Mouse (Mus musculus) spleen, adult 2 months (tissue): Measurements from ENCODE around the gene AC124108.1.

Source experiments
- CTCF ChIP-seq: fragments of 200-500 bp; IDR thresholded peaks from 2 replicates; pipeline ENCODE4 v1.5.1; 2011; ENCODE audit warnings: mild to moderate bottlenecking, inconsistent platforms; ENCODE audit not compliant: insufficient read depth, insufficient read length, insufficient replicate concordance; ENCODE audit errors: extremely low read depth
- POLR2A ChIP-seq: fragments of 200-500 bp; IDR thresholded peaks from 2 replicates; pipeline ENCODE4 v1.6.1; 2011; ENCODE audit warnings: low read depth, low read length, inconsistent platforms

- no peak for TF ChIP-seq CTCF
- no peak for TF ChIP-seq POLR2A
These were observed 7.3 kb downstream of the AC124108.1 start for GRCm38 (mm10) chr1:132198401-132199071.
